Mouse (Mus musculus): ENCODE data around the gene Gm10130.
"Not testable (repeated sequence)": the region's sequence is repeated elsewhere in the genome, so short reads cannot be mapped to it uniquely, and the experiment has no call there.

Gm10130 gene

GRCm38 (mm10) chr2:150323402-150323801 is at the start of gene Gm10130:
TSS of gene Gm10130 (plus strand) at chr2:150323702.
- no peak for DNase-seq (ENCODE audit: low read depth, low spot score)

DNA sequence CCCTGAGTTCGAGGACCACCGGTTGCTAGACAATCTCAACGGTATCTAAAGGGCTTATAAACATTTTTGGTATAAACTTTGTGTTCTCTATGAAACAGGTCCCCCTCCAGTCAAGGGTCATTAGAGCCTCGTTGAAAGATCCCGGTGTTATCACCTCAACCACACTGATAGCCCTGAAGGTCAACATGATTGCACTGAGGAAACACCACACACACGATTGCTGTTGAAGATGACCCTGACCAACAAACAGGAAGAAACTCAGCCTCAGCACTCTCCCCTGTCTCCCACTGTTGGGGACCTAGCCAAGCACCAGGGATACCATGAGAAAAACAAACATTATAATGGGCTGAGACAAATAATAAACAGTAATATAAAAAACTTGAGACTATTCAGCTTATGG is 29.8 kb upstream of the Gm10130 start:
- DNase-seq (ENCODE audit: low read depth, low spot score), result no peak

- no peak for DNase-seq (ENCODE audit: low read depth, low spot score)
Measured at GRCm38 (mm10) chr2:150299096-150299495, 24.4 kb upstream of the Gm10130 start.

DNA sequence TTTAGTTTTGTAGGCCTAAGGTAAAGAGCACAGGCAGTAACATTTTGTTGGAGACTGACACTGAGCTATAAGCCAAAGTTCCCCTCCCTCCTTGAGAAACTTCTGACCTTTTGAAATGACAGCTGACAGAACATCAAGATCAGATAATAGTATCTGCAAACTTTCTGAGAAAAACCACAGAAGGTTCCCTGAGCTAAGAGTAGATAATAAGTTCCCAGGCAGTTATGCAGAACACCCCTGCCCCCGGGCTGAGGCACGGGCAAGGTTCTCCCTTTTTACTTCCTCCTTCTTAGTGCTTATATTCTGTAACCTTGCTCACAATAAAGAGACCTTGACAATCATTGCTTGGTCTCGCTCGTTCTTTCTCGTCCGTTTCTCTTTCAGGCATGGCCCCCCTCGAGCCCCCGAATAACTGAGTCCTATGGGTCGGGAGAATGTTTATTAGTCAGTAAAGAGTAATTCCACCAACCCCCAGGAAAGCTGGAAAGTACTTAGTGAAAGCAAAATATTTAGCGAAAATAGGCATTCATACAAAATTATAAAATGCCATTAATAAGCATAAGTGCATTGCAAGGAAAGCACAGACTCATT is 16.2 kb upstream of the Gm10130 start:
- no peak for DNase-seq (ENCODE audit: low read depth, low spot score)

DNA sequence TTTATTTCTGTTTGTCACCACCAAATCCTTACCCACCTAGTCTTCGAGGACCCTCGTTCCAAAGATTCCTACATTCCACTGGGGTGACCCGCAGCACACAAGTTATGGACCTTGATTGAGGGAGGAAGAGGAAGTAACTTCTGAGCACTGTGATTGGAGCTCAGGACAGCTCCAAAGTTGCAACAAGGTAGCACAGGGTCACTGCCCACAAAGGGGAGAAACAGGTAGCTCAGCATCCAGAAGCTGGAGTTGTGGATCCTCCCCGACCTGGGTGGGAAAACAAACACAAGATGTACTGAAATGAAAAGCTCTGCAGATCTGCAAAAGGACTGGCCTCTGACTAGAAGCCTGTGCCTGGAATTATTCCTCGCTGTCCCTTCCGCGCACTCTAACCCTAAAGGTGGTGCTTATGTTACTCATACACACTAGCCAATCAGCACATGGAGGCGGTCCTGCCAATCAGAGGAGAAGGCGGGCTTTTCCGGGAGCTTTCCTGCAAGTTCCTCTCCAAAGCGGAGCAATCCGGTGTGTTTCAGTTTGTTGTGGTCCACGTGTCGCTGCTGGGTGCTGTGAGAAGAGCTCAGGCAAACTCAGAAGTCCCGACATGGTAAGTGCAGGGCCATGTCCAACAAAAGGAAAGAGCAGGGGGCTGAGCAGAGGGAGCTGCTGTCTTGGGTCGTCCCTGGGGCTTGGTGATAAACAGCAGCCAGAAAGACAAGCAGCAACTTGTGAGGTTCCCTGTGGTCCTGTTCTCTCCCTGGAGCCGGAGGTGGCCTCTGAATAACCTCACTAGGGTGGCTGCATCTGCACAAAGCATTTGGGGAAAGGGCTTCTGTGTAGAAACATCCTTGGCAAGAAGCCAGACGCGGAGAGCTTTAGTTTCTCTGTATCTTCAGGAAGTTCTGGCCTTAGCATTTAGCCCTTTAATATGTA is 12.3 kb upstream of the Gm10130 start:
- DNase-seq (ENCODE audit: low read depth, low spot score), result peak; percentile 62

- DNase-seq (ENCODE audit: low read depth, low spot score), result no peak
Measured at GRCm38 (mm10) chr2:150316140-150316539, 7.4 kb upstream of the Gm10130 start.

GRCm38 (mm10) chr2:150318973-150319372 is 4.5 kb upstream of the Gm10130 start:
- no peak for DNase-seq (ENCODE audit: low read depth, low spot score)

- not testable (repeated sequence) for DNase-seq (ENCODE audit: low read depth, low spot score)
Measured at GRCm38 (mm10) chr2:150357136-150357535, 33.6 kb downstream of the Gm10130 start.

DNA sequence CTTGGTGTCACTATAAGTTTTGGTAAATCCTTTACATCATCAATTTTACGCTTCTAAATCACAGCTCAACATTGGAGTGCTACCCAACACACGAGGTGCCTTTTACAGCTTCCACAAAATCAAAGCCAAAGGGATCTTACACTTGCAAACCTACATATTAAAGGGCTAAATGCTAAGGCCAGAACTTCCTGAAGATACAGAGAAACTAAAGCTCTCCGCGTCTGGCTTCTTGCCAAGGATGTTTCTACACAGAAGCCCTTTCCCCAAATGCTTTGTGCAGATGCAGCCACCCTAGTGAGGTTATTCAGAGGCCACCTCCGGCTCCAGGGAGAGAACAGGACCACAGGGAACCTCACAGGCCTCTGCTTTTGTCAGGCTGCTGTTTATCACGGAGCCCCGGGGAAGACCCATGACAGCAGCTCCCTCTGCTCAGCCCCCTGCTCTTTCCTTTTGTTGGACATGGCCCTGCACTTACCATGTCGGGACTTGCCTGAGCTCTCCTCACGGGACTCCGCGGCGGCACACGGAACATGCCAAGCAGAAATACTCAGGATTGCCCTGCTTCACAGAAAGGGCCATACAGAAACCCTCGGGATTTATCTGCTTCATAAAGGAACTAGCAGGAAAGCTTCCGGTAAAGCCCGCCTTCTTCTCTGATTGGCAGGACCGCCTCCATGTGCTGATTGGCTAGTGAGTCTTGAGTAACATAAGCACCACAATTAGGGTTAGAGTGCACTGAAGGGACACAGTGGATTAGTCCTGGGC is 38.8 kb downstream of the Gm10130 start, which contains the start of gene 3300002I08Rik:
Gene 3300002I08Rik, minus strand, starts transcription at position 653 of the 765 bp plus-strand sequence.
- DNase-seq (ENCODE audit: low read depth, low spot score), result peak; percentile 83

GRCm38 (mm10) chr2:150362878-150363229 is 39.4 kb downstream of the Gm10130 start:
- no peak for DNase-seq (ENCODE audit: low read depth, low spot score)

DNA sequence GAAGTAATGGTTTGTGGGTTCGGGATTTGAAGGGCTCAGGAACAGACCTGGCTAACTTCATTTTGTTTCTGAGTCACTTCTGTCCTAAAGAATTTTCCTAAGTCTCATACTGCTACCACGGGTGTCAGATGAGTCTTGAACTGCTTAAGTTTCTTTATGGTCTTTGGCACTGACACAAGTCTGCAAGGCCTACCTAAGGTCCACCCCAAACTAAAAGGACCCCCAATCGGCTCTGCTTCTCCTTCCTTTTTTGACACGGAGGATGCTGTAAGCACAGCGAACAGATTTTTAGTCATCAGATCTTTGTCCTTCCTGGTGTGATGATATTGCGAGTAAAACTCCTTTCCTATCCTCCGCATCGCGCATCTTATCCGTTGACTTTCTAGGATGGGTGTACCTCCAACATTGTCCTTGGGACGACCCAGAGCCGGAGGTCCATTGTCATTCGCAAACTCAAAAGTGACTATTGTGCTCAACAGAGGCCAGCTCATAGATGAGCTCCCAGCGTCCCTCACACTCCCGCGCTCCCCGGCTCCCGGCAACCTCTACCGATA is 62.1 kb downstream of the Gm10130 start:
- not testable (repeated sequence) for DNase-seq (ENCODE audit: low read depth, low spot score)

- no peak for DNase-seq (ENCODE audit: low read depth, low spot score)
Measured at GRCm38 (mm10) chr2:150390198-150390597, 66.7 kb downstream of the Gm10130 start.

DNA sequence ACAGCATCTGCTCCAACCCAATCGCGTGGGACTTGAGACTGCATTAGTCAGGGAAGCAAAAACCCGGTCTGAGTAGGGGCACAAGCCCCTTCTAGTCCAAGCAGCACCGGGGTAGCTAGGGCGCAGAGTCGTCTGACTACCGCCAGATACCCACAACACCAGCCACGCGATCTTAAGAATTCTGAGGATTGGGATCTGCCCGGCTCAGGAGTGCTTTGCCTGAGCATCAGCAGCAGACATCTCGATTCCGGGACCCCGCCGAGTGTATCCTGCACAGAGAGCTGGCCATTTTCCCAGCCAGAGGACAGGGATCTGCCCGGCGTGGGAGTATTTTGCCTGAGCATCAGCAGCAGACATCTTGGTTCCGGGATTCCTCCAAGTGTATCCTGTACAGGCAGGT is 88.6 kb downstream of the Gm10130 start:
- DNase-seq (ENCODE audit: low read depth, low spot score), result not testable (repeated sequence)
